Mouse (Mus musculus) megakaryocyte, embryonic 14.5 days (primary cell): Measurements from ENCODE around the gene Tmem254b.
"Not testable (repeated sequence)": the region's sequence is repeated elsewhere in the genome, so short reads cannot be mapped to it uniquely, and the experiment has no call there.

ENCODE experiments used
- FLI1 ChIP-seq: IDR thresholded peaks from 2 replicates; pipeline ENCODE4 v1.6.1; 2012; ENCODE audit warnings: low read length, inconsistent platforms, mixed read lengths
- GATA1 ChIP-seq: IDR thresholded peaks from 3 replicates; pipeline ENCODE4 v1.6.1; 2012; ENCODE audit warnings: mixed read lengths, low read length, inconsistent platforms, borderline replicate concordance

DNA sequence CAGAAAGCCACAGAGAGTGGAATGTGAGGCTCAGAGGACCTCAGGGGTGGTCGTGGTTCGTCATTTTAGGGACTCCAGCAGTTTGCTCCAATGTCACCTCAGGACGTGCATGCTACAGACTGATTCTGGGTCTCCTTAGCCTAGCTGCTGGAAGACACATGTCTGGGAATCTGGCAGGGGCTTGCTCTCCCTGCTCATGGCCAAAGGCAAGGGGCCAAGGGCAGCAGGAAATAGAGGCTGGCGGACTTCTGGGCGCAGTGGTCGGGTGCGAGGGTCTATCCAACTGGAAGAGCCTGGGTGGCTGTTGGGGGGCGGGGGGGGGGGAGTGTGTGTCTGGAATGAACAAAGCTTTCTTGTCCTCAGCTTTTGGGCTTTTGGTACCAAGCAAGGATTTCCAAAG is 18.5 kb downstream of the Tmem254b start:
- not testable (repeated sequence) for TF ChIP-seq GATA1, FLI1
